Mouse (Mus musculus) induced T-regulatory cell, adult 2 months (primary cell): Measurements from ENCODE around the gene Rbm15b.
A peak's percentile ranks its signal among the peaks of the same experiment; 100 is the strongest.

Experiments used
- DNase-seq: peaks from one replicate; pipeline ENCODE4 v3.0.0-alpha.2; 2012; ENCODE audit warnings: low read depth

Rbm15b gene

GRCm38 (mm10) chr9:106884996-106885900, 2.0 kb downstream of the Rbm15b start:
- DNase-seq = no peak

GRCm38 (mm10) chr9:106884306-106884705, 2.9 kb downstream of the Rbm15b start:
- DNase-seq = no peak

GRCm38 (mm10) chr9:106883085-106883484, 4.1 kb downstream of the Rbm15b start:
- DNase-seq = no peak

GRCm38 (mm10) chr9:106882176-106882575, 5.1 kb downstream of the Rbm15b start:
- no peak for DNase-seq

GRCm38 (mm10) chr9:106881071-106881755, 6.0 kb downstream of the Rbm15b start:
- no peak for DNase-seq

GRCm38 (mm10) chr9:106879471-106879870, 7.8 kb downstream of the Rbm15b start:
- DNase-seq = no peak

GRCm38 (mm10) chr9:106876666-106877065, 10.6 kb downstream of the Rbm15b start:
- no peak for DNase-seq

GRCm38 (mm10) chr9:106874216-106874615, 13.0 kb downstream of the Rbm15b start:
- DNase-seq = no peak

- no peak for DNase-seq
Observed at GRCm38 (mm10) chr9:106858036-106858435, 29.2 kb downstream of the Rbm15b start.

- no peak for DNase-seq
Observed at GRCm38 (mm10) chr9:106856664-106857063, 30.6 kb downstream of the Rbm15b start.

- no peak for DNase-seq
Observed at GRCm38 (mm10) chr9:106842800-106843199, 44.4 kb downstream of the Rbm15b start.

GRCm38 (mm10) chr9:106840569-106840968, 46.7 kb downstream of the Rbm15b start:
- DNase-seq = peak; percentile 43
